Mouse (Mus musculus) neutrophil, adult 65 days (primary cell): ENCODE measurements around the gene Gnl3l. TPM values are rescaled to one million over a fixed set of nuclear protein-coding genes. Genes with fewer than 3 reads are reported as not detected.

Experiments used
- total RNA-seq: library from RNA; stranded (reverse); gene quantifications from 2 replicates; pipeline ENCODE4 v1.2.4, GENCODE M21; 2023

Gene Gnl3l
- total RNA-seq = 15.3 and 18.6 TPM in 2 replicates

DNA sequence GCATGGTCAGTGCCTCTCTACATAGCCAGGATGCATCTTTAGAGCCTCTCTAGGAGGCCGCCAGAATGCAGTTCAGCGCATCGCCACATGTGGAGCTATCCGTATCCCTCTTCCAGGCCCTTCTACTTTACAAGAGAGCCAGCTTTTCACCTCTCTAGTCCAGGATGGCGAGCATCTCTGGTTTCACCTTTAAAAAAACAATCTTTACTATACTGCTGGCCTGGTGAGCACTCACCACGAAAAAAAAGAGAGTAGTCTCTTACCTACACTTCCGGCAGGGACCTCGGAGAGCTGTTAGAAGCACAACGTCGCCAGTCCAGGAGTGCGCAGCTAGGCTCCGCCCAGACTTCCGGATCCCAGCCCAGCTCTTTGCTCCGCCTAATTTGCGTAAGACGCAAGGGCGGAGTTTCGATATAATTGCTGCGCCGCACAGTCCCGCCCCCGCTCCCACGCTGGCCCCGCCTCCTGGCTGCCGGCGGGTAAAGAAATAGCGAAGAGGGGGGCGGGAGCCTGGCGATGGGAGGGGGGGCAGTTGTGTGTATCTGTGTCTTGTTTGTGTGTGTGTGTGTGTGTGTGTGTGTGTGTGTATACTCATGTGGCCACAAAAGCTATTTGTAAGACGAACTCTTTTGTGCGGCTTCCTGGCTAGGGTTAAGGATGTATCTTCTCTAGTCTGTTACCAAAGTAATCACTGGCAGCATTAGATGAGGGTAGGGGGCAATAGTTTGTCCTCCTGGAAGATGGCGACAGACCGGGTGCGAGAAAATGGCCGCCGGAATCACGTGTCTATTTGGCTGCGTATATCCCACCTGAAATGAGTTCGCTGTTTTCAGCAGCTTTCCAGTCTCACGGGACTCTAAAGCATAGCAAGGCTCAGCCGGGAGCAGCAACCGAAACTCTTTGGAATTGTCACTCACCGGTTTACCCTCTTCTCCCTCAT is at the start of gene Gnl3l:
Gnl3l (minus strand) TSS at position 385 of the 940 bp plus-strand sequence.

GRCm38 (mm10) chrX:151045850-151046249 is 28.7 kb upstream of the Gnl3l start, which contains the start of gene Fgd1:
Fgd1 (plus strand) TSS chrX:151046150.

Other genes starting within 250 kb of the Gnl3l start
- 1.0 TPM in 2 replicates for gene Maged2, start 203.0 kb downstream of the Gnl3l start, total RNA-seq
- 0.25 and 0.44 TPM in 2 replicates for gene Fgd1, start 28.8 kb upstream of the Gnl3l start, total RNA-seq
- gene Tsr2, start 79.2 kb upstream of the Gnl3l start, total RNA-seq = 7.2 and 8.9 TPM in 2 replicates
- not detected in 2 replicates for gene Wnk3, start 180.8 kb upstream of the Gnl3l start, total RNA-seq